Mouse (Mus musculus): ENCODE data around the gene C77080. TPM values are rescaled to one million over a fixed set of nuclear protein-coding genes. Genes with fewer than 3 reads are reported as not detected.
A peak's percentile ranks its signal among the peaks of the same experiment; 100 is the strongest.

The C77080 gene
- polyA plus RNA-seq, 1 experiment from 2014 or later, result 3.7 TPM

- 30% methylated on average over 19 of the region's 19 CpGs for WGBS
- no peaks in the 10 kb centered on the region for H3K9me3 ChIP-seq (ENCODE audit: control insufficient read depth, low read length)
- H3K4me3 ChIP-seq (ENCODE audit: low read depth, low read length), result no peak overlapping the region
- no peak overlapping the region for H3K9ac ChIP-seq (ENCODE audit: low read length)
- DNase-seq (ENCODE audit: low spot score), result peak; percentile 76
- H3K4me2 ChIP-seq (ENCODE audit: low read depth, severe bottlenecking), result peak overlapping the region; percentile 30
- H3K27me3 ChIP-seq (ENCODE audit: control insufficient read depth, insufficient read depth, low read length), result no peaks in the 10 kb centered on the region
- H3K4me1 ChIP-seq (ENCODE audit: control insufficient read depth, insufficient read depth, low read length), result peaks cover 9% of the 10 kb centered on the region
- H3K27ac ChIP-seq (replicated peaks; ENCODE audit: low read depth, low read length), result no peak overlapping the region
- no peaks in the 10 kb centered on the region for H3K36me3 ChIP-seq (ENCODE audit: control insufficient read depth, insufficient read depth, low read length)
- ATAC-seq (ENCODE audit: insufficient number of reproducible peaks, low FRiP score, low TSS enrichment, low read depth), result no peak
Observed at GRCm38 (mm10) chr4:129263225-129264021, 2.2 kb upstream of the C77080 start.

- Histone ChIP-seq H3K4me3 (ENCODE audit: low read depth, low read length) (no peak overlapping the region), H3K9ac (ENCODE audit: low read length) (peak overlapping the region; percentile 19; the same call in 1 of the 2 replicates), H3K4me2 (ENCODE audit: low read depth, severe bottlenecking) (no peak overlapping the region), H3K27ac (replicated peaks; ENCODE audit: low read depth, low read length) (no peak overlapping the region), H3K4me1 (ENCODE audit: control insufficient read depth, insufficient read depth, low read length) (peaks cover 13% of the 10 kb centered on the region), H3K36me3 (ENCODE audit: control insufficient read depth, insufficient read depth, low read length) (no peaks in the 10 kb centered on the region), H3K27me3 (ENCODE audit: control insufficient read depth, insufficient read depth, low read length) (no peaks in the 10 kb centered on the region), H3K9me3 (ENCODE audit: control insufficient read depth, low read length) (no peaks in the 10 kb centered on the region)
- WGBS, result 25% methylated on average over 6 of the region's 6 CpGs
- ATAC-seq (ENCODE audit: insufficient number of reproducible peaks, low FRiP score, low TSS enrichment, low read depth) (no peak), DNase-seq (ENCODE audit: low spot score) (no peak)
Observed at GRCm38 (mm10) chr4:129260678-129261077, 526 bp downstream of the C77080 start.

GRCm38 (mm10) chr4:129259101-129259500 lies 2.1 kb downstream of the C77080 start:
- Histone ChIP-seq H3K9ac (ENCODE audit: low read length) (no peak overlapping the region), H3K27me3 (ENCODE audit: control insufficient read depth, insufficient read depth, low read length) (no peaks in the 10 kb centered on the region), H3K4me3 (ENCODE audit: low read depth, low read length) (no peak overlapping the region), H3K4me1 (ENCODE audit: control insufficient read depth, insufficient read depth, low read length) (peaks cover 13% of the 10 kb centered on the region), H3K27ac (replicated peaks; ENCODE audit: low read depth, low read length) (no peak overlapping the region), H3K36me3 (ENCODE audit: control insufficient read depth, insufficient read depth, low read length) (no peaks in the 10 kb centered on the region), H3K4me2 (ENCODE audit: low read depth, severe bottlenecking) (no peak overlapping the region), H3K9me3 (ENCODE audit: control insufficient read depth, low read length) (no peaks in the 10 kb centered on the region)
- no peak for DNase-seq (ENCODE audit: low spot score)
- 81% methylated on average over 4 of the region's 4 CpGs for WGBS
- no peak for ATAC-seq (ENCODE audit: insufficient number of reproducible peaks, low FRiP score, low TSS enrichment, low read depth)

DNA sequence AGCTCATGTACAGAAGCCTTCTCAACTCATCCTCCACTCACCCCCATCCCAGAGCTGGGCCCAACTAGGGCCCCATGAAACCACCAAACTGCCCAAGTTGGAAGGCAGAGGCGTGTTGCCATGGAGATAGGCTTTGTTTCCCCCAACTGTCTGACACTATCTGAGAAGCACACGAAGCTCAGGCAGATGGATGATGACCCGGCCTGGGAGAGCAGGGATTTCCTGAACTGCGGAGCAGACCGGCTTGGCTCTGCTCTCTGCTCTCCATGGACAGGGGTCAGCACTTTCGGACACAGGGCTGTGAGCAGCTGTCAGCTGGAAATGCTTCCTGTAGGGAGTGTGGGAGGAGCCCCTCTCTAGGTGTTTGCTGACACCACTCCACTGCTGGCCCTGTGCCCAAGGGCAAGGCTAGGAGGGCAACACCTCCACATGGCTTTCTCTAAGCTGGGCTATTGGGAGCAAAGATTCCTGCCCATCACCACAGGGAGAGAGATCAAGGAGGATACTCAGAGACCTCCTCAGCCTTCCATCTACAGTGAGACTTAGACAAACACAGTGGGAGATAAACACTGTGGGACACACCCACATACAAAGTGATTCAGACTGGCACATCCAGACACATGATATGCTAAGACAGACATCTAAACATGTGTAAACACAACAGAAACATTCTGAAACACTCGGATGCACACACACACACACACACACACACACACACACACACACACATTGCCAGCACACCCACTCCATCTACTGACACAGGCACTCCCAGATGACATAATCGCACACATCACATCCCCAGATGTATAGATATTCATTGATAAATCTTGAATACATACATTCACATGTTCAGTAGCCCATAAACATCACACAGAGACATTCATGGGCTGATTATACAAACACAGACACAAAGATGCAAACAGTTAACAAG lies 4.5 kb downstream of the C77080 start:
- H3K4me1 ChIP-seq (ENCODE audit: control insufficient read depth, insufficient read depth, low read length), result peaks cover 4% of the 10 kb centered on the region
- H3K4me3 ChIP-seq (ENCODE audit: low read depth, low read length), result no peak overlapping the region
- H3K9me3 ChIP-seq (ENCODE audit: control insufficient read depth, low read length), result no peaks in the 10 kb centered on the region
- no peak overlapping the region for H3K9ac ChIP-seq (ENCODE audit: low read length)
- H3K27ac ChIP-seq (replicated peaks; ENCODE audit: low read depth, low read length), result no peak overlapping the region
- DNase-seq (ENCODE audit: low spot score) (no peak), ATAC-seq (ENCODE audit: insufficient number of reproducible peaks, low FRiP score, low TSS enrichment, low read depth) (no peak)
- H3K27me3 ChIP-seq (ENCODE audit: control insufficient read depth, insufficient read depth, low read length), result no peaks in the 10 kb centered on the region
- no peak overlapping the region for H3K4me2 ChIP-seq (ENCODE audit: low read depth, severe bottlenecking)
- 31% methylated on average over 8 of the region's 8 CpGs for WGBS
- H3K36me3 ChIP-seq (ENCODE audit: control insufficient read depth, insufficient read depth, low read length), result no peaks in the 10 kb centered on the region

- DNase-seq (ENCODE audit: low spot score), result no peak
- H3K4me3 ChIP-seq (ENCODE audit: low read depth, low read length), result no peak overlapping the region
- H3K4me1 ChIP-seq (ENCODE audit: control insufficient read depth, insufficient read depth, low read length), result peaks cover 11% of the 10 kb centered on the region
- H3K27ac ChIP-seq (replicated peaks; ENCODE audit: low read depth, low read length), result no peak overlapping the region
- peaks cover 5% of the 10 kb centered on the region; the same call in 1 of the 2 replicates for H3K27me3 ChIP-seq (ENCODE audit: control insufficient read depth, insufficient read depth, low read length)
- H3K9ac ChIP-seq (ENCODE audit: low read length), result no peak overlapping the region
- no peak for ATAC-seq (ENCODE audit: insufficient number of reproducible peaks, low FRiP score, low TSS enrichment, low read depth)
- H3K9me3 ChIP-seq (ENCODE audit: control insufficient read depth, low read length), result no peaks in the 10 kb centered on the region
- H3K36me3 ChIP-seq (ENCODE audit: control insufficient read depth, insufficient read depth, low read length), result no peaks in the 10 kb centered on the region
- no peak overlapping the region for H3K4me2 ChIP-seq (ENCODE audit: low read depth, severe bottlenecking)
- 96% methylated on average over 3 of the region's 3 CpGs for WGBS
Observed at GRCm38 (mm10) chr4:129254571-129254970, 6.6 kb downstream of the C77080 start.

DNA sequence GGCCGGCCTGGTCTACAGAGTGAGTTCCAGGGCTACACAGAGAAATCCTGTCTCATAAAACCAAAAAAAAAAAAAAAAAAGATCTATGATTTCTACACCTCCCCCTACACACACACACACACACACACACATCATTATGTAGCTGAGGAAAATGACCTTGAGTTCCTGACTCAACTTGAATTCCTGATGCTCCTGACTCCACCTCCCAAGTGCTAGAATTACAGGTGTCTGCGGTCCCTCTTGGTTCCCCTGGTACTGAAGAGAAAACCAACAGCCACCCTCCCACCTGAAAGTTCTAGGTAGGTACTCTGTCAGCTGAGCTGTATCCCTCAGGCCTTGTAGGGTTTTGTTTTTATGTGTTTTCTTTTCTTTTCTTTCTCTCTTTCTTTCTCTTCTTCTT lies 8.7 kb downstream of the C77080 start:
- no peaks in the 10 kb centered on the region for H3K9me3 ChIP-seq (ENCODE audit: control insufficient read depth, low read length)
- no peaks in the 10 kb centered on the region for H3K36me3 ChIP-seq (ENCODE audit: control insufficient read depth, insufficient read depth, low read length)
- ATAC-seq (ENCODE audit: insufficient number of reproducible peaks, low FRiP score, low TSS enrichment, low read depth) (no peak), DNase-seq (ENCODE audit: low spot score) (no peak)
- H3K27ac ChIP-seq (replicated peaks; ENCODE audit: low read depth, low read length), result no peak overlapping the region
- H3K4me3 ChIP-seq (ENCODE audit: low read depth, low read length), result no peak overlapping the region
- peaks cover 25% of the 10 kb centered on the region for H3K27me3 ChIP-seq (ENCODE audit: control insufficient read depth, insufficient read depth, low read length)
- peaks cover 15% of the 10 kb centered on the region for H3K4me1 ChIP-seq (ENCODE audit: control insufficient read depth, insufficient read depth, low read length)
- no peak overlapping the region for H3K4me2 ChIP-seq (ENCODE audit: low read depth, severe bottlenecking)
- WGBS, result 89% methylated on average over 2 of the region's 2 CpGs
- H3K9ac ChIP-seq (ENCODE audit: low read length), result no peak overlapping the region

- ATAC-seq (ENCODE audit: insufficient number of reproducible peaks, low FRiP score, low TSS enrichment, low read depth) (no peak), DNase-seq (ENCODE audit: low spot score) (no peak)
- Histone ChIP-seq H3K27ac (replicated peaks; ENCODE audit: low read depth, low read length) (no peak overlapping the region), H3K9ac (ENCODE audit: low read length) (no peak overlapping the region), H3K4me2 (ENCODE audit: low read depth, severe bottlenecking) (peak overlapping the region; percentile 30; the same call in 1 of the 2 replicates), H3K27me3 (ENCODE audit: control insufficient read depth, insufficient read depth, low read length) (peaks cover 34% of the 10 kb centered on the region), H3K4me3 (ENCODE audit: low read depth, low read length) (peak overlapping the region; percentile 5; the same call in 1 of the 2 replicates), H3K36me3 (ENCODE audit: control insufficient read depth, insufficient read depth, low read length) (no peaks in the 10 kb centered on the region), H3K9me3 (ENCODE audit: control insufficient read depth, low read length) (no peaks in the 10 kb centered on the region), H3K4me1 (ENCODE audit: control insufficient read depth, insufficient read depth, low read length) (peaks cover 13% of the 10 kb centered on the region)
- WGBS, result 2% methylated on average over 15 of the region's 15 CpGs
Observed at GRCm38 (mm10) chr4:129251482-129252125, 9.6 kb downstream of the C77080 start.
